ENCODE assay signal across 11 mouse cellular contexts in genomic region chr11:118146446-118146845, GRCm38 (mm10). TPM values are rescaled to one million over a fixed set of nuclear protein-coding genes. Genes with fewer than 3 reads are reported as not detected.
DNase-seq lines count a peak whose midpoint lies in the region; ATAC-seq and TF ChIP-seq lines count a peak whose summit lies in the region.
"Had no signal": no experiment of that assay in that cellular context is flagged by ENCODE, and none has a peak within 500 bp of the region (broad histone marks: within the 10 kb centered on the region; RNA-seq: fewer than 3 reads in every experiment).

No protein-coding gene starts in this region.

- H3K9ac ChIP-seq in heart, embryonic 13.5 days = no peak overlapping the region
- no peak overlapping the region for H3K9ac ChIP-seq in lung, postnatal 0 days (replicated peaks; ENCODE audit: low read depth)
- no peak overlapping the region for H3K9ac ChIP-seq in stomach, embryonic 15.5 days
- H3K9ac ChIP-seq in forebrain, embryonic 16.5 days (replicated peaks; ENCODE audit: low read depth, low read length) = no peak overlapping the region

- H3K9me3 ChIP-seq in heart, embryonic 13.5 days = no peaks in the 10 kb centered on the region
- H3K9me3 ChIP-seq in lung, postnatal 0 days (ENCODE audit: low read length) = peaks cover under 1% of the 10 kb centered on the region; the same call in 1 of the 2 replicates
- H3K9me3 ChIP-seq in stomach, embryonic 15.5 days = no peaks in the 10 kb centered on the region
- H3K9me3 ChIP-seq in forebrain, embryonic 16.5 days (ENCODE audit: control insufficient read depth, low read length) = no peaks in the 10 kb centered on the region

- no peaks in the 10 kb centered on the region for H3K36me3 ChIP-seq in heart, embryonic 13.5 days
- H3K36me3 ChIP-seq in lung, postnatal 0 days (ENCODE audit: insufficient read depth, low read length) = no peaks in the 10 kb centered on the region
- H3K36me3 ChIP-seq in stomach, embryonic 15.5 days = no peaks in the 10 kb centered on the region
- no peaks in the 10 kb centered on the region for H3K36me3 ChIP-seq in forebrain, embryonic 16.5 days (ENCODE audit: control insufficient read depth, insufficient read depth)

- no peak for TF ChIP-seq EP300 in lung, postnatal 0 days (IDR thresholded peaks at IDR 0.05)

- intact Hi-C loops in heart, postnatal 10 days (cut with DNase I) = no loop called here

- H3K4me1 ChIP-seq in heart, embryonic 13.5 days = peaks cover 52% of the 10 kb centered on the region
- no peaks in the 10 kb centered on the region for H3K4me1 ChIP-seq in lung, postnatal 0 days (ENCODE audit: insufficient read depth, low read depth, low read length)
- peaks cover 18% of the 10 kb centered on the region; the same call in 1 of the 2 replicates for H3K4me1 ChIP-seq in stomach, embryonic 15.5 days
- peaks cover 14% of the 10 kb centered on the region for H3K4me1 ChIP-seq in forebrain, embryonic 16.5 days (replicated peaks; ENCODE audit: control insufficient read depth, insufficient read depth, low read length)

- H3K4me3 ChIP-seq in heart, embryonic 13.5 days = no peak overlapping the region
- no peak overlapping the region for H3K4me3 ChIP-seq in lung, postnatal 0 days (ENCODE audit: low read depth, low read length)
- no peak overlapping the region for H3K4me3 ChIP-seq in stomach, embryonic 15.5 days (replicated peaks)
- H3K4me3 ChIP-seq in forebrain, embryonic 16.5 days (replicated peaks; ENCODE audit: low read length) = no peak overlapping the region

- no peak for ATAC-seq in heart, embryonic 13.5 days (ENCODE audit: extremely low read depth, insufficient number of reproducible peaks, low FRiP score, low TSS enrichment)
- ATAC-seq in lung, postnatal 0 days = no peak
- ATAC-seq in inflammation-experienced regulatory T-cells, adult 6 months = peak; percentile 3
- ATAC-seq in stomach, embryonic 15.5 days (ENCODE audit: insufficient read depth, low FRiP score, low read depth) = no peak
- ATAC-seq in forebrain, embryonic 16.5 days = no peak
- ATAC-seq: forebrain, embryonic 14.5 days had no signal

- H3K4me2 ChIP-seq in heart, embryonic 13.5 days = peak overlapping the region; percentile 40; the same call in 1 of the 2 replicates
- H3K4me2 ChIP-seq in lung, postnatal 0 days (replicated peaks; ENCODE audit: low read depth, low read length) = no peak overlapping the region
- peak overlapping the region; percentile 16; the same call in 1 of the 2 replicates for H3K4me2 ChIP-seq in stomach, embryonic 15.5 days
- no peak overlapping the region for H3K4me2 ChIP-seq in forebrain, embryonic 16.5 days (ENCODE audit: low read length)

- H3K27me3 ChIP-seq in heart, embryonic 13.5 days (replicated peaks) = no peaks in the 10 kb centered on the region
- no peaks in the 10 kb centered on the region for H3K27me3 ChIP-seq in lung, postnatal 0 days (replicated peaks; ENCODE audit: insufficient read depth, low read length)
- no peaks in the 10 kb centered on the region for H3K27me3 ChIP-seq in stomach, embryonic 15.5 days (replicated peaks)
- no peaks in the 10 kb centered on the region for H3K27me3 ChIP-seq in forebrain, embryonic 16.5 days (replicated peaks; ENCODE audit: control insufficient read depth, insufficient read depth, low read length)

- no peak for TF ChIP-seq CTCF in lung, postnatal 0 days (IDR thresholded peaks at IDR 0.05)

- peak overlapping the region; percentile 69 for H3K27ac ChIP-seq in heart, embryonic 13.5 days (replicated peaks)
- peak overlapping the region; percentile 84 for H3K27ac ChIP-seq in lung, postnatal 0 days (ENCODE audit: low read length)
- peak overlapping the region; percentile 13; the same call in 1 of the 2 replicates for H3K27ac ChIP-seq in stomach, embryonic 15.5 days
- H3K27ac ChIP-seq in forebrain, embryonic 16.5 days (ENCODE audit: low read length) = no peak overlapping the region

- 87% methylated on average over 10 of the region's 10 CpGs for WGBS in heart, embryonic 13.5 days
- 83% methylated on average over 10 of the region's 10 CpGs for WGBS in lung, postnatal 0 days
- WGBS in stomach, embryonic 15.5 days = 92% methylated on average over 10 of the region's 10 CpGs
- 93% methylated on average over 10 of the region's 10 CpGs for WGBS in forebrain, embryonic 16.5 days

- no peak for DNase-seq in heart, postnatal 10 days
- DNase-seq in lung, postnatal 0 days (ENCODE audit: low spot score) = no peak
- DNase-seq in lung, postnatal 4 days = no peak
- DNase-seq in left cerebral cortex, adult 8-10 months (ENCODE audit: low spot score in 2 of 2) = no peak
- DNase-seq: embryo, embryonic 11 days; midbrain, embryonic 14.5 days had no signal

RNA-seq across cellular contexts. Expression of gene Dnah17, which starts 16.0 kb away (rescaled TPM):
- polyA plus RNA-seq in heart, embryonic 13.5 days (2015; fragmentation: Nextera tagmentation; extraction: Ambion mirVana) = 0.05 and 0.10 TPM in 2 replicates
- under 1 TPM; 0.12 TPM for total RNA-seq in heart, postnatal 10 days (2021)
- polyA plus RNA-seq in lung, postnatal 0 days (2015; fragmentation: Nextera tagmentation; extraction: Ambion mirVana) = 0.08 and 0.10 TPM in 2 replicates
- polyA plus RNA-seq in inflammation-experienced regulatory T-cells, adult 6 months (2017; shearing (Covaris generic)) = under 1 TPM; 0.11 to 0.73 (median 0.60) TPM
- polyA plus RNA-seq in stomach, embryonic 15.5 days (2015; fragmentation: Nextera tagmentation; extraction: Ambion mirVana) = 0.10 and 0.15 TPM in 2 replicates
- polyA plus RNA-seq in forebrain, embryonic 16.5 days (2015; fragmentation: Nextera tagmentation; extraction: Ambion mirVana) = 0.22 and 0.37 TPM in 2 replicates
- total RNA-seq in left cerebral cortex, adult 8-10 months (2022) = under 1 TPM; 0.07 to 0.34 (median 0.13) TPM

Comparison
In these comparisons a context has a peak if more than half of its experiments do, and no peak if none do; other contexts are left out.
1. H3K4me2 ChIP-seq: peak in heart, embryonic 13.5 days (single experiment) and stomach, embryonic 15.5 days (single experiment); none in lung, postnatal 0 days (single experiment) and forebrain, embryonic 16.5 days (single experiment).